Mouse (Mus musculus) erythroblast, embryonic 14.5 days (primary cell): ENCODE data around the gene Ddx18. TPM values are rescaled to one million over a fixed set of nuclear protein-coding genes. Genes with fewer than 3 reads are reported as not detected.

Source experiments
- H3K27me3 ChIP-seq: 2 replicates; pipeline ENCODE4 v1.6.1; 2012; ENCODE audit warnings: inconsistent platforms; ENCODE audit not compliant: control insufficient read depth
- H3K36me3 ChIP-seq: 2 replicates; pipeline ENCODE4 v1.6.1; 2012; ENCODE audit warnings: mild to moderate bottlenecking, inconsistent platforms; ENCODE audit not compliant: control insufficient read depth
- H3K4me1 ChIP-seq: 2 replicates; pipeline ENCODE4 v1.6.1; 2012; ENCODE audit warnings: inconsistent platforms; ENCODE audit not compliant: control insufficient read depth
- H3K4me3 ChIP-seq: replicated peaks from 2 replicates; pipeline ENCODE3; 2012; ENCODE audit warnings: moderate library complexity, mild to moderate bottlenecking, inconsistent platforms
- H3K9me3 ChIP-seq: 2 replicates; pipeline ENCODE4 v1.6.1; 2012; ENCODE audit warnings: low read length, inconsistent platforms, mixed read lengths; ENCODE audit not compliant: control insufficient read depth
- GATA1 ChIP-seq: IDR thresholded peaks from 2 replicates; pipeline ENCODE4 v1.6.1; 2012; ENCODE audit warnings: low read length, inconsistent platforms, mixed read lengths
- TAL1 ChIP-seq: IDR thresholded peaks from 3 replicates; pipeline ENCODE4 v1.6.1; 2012; ENCODE audit warnings: low read length, inconsistent platforms, mixed read lengths
- polyA plus RNA-seq: library from polyadenylated mRNA; stranded (reverse); fragments of >175 nt; gene quantifications from 2 replicates; pipeline ENCODE4 v1.2.3, GENCODE M21; 2012

Gene Ddx18
- polyA plus RNA-seq, 1 experiment = 1.3 TPM

GRCm38 (mm10) chr1:121581133-121581855 lies 13.5 kb upstream of the Ddx18 start:
- no peaks in the 10 kb centered on the region for H3K9me3 ChIP-seq
- H3K27me3 ChIP-seq = no peaks in the 10 kb centered on the region
- TF ChIP-seq TAL1 (no peak), GATA1 (no peak)
- no peaks in the 10 kb centered on the region for H3K36me3 ChIP-seq
- no peak overlapping the region for H3K4me3 ChIP-seq
- H3K4me1 ChIP-seq = no peaks in the 10 kb centered on the region

- H3K9me3 ChIP-seq = no peaks in the 10 kb centered on the region
- no peak overlapping the region for H3K4me3 ChIP-seq
- no peaks in the 10 kb centered on the region for H3K27me3 ChIP-seq
- H3K4me1 ChIP-seq = no peaks in the 10 kb centered on the region
- H3K36me3 ChIP-seq = no peaks in the 10 kb centered on the region
- no peak for TF ChIP-seq GATA1
- no peak for TF ChIP-seq TAL1
Measured at GRCm38 (mm10) chr1:121577491-121577890, 9.7 kb upstream of the Ddx18 start.

- Histone ChIP-seq H3K9me3 (no peaks in the 10 kb centered on the region), H3K36me3 (no peaks in the 10 kb centered on the region; the same call in 1 of the 2 replicates), H3K27me3 (no peaks in the 10 kb centered on the region), H3K4me3 (no peak overlapping the region), H3K4me1 (peaks cover 14% of the 10 kb centered on the region)
- TF ChIP-seq TAL1 (no peak), GATA1 (no peak)
Measured at GRCm38 (mm10) chr1:121570522-121570921, 2.7 kb upstream of the Ddx18 start.

GRCm38 (mm10) chr1:121557861-121558260 lies 9.9 kb downstream of the Ddx18 start:
- TF ChIP-seq GATA1 (no peak), TAL1 (no peak)

GRCm38 (mm10) chr1:121551457-121551835 lies 16.3 kb downstream of the Ddx18 start:
- H3K36me3 ChIP-seq = peaks cover 53% of the 10 kb centered on the region

More at GRCm38 (mm10) chr1:121557861-121558260, 9.9 kb downstream of the Ddx18 start:
- Histone ChIP-seq H3K9me3 (no peaks in the 10 kb centered on the region), H3K27me3 (no peaks in the 10 kb centered on the region), H3K4me1 (no peaks in the 10 kb centered on the region), H3K36me3 (peaks cover 93% of the 10 kb centered on the region), H3K4me3 (no peak overlapping the region)

GRCm38 (mm10) chr1:121550801-121551456 lies 16.9 kb downstream of the Ddx18 start:
- peaks cover 48% of the 10 kb centered on the region for H3K36me3 ChIP-seq
- peaks cover 13% of the 10 kb centered on the region for H3K4me1 ChIP-seq
- peaks cover 7% of the 10 kb centered on the region for H3K9me3 ChIP-seq
- TF ChIP-seq GATA1 (no peak), TAL1 (no peak)
- H3K4me3 ChIP-seq = no peak overlapping the region
- H3K27me3 ChIP-seq = no peaks in the 10 kb centered on the region

More at GRCm38 (mm10) chr1:121551457-121551835, 16.3 kb downstream of the Ddx18 start:
- TF ChIP-seq GATA1 = no peak
- TF ChIP-seq TAL1 = no peak
- Histone ChIP-seq H3K9me3 (peaks cover 7% of the 10 kb centered on the region), H3K4me3 (no peak overlapping the region), H3K4me1 (peaks cover 13% of the 10 kb centered on the region), H3K27me3 (no peaks in the 10 kb centered on the region)

- peaks cover 33% of the 10 kb centered on the region for H3K36me3 ChIP-seq
- H3K27me3 ChIP-seq = no peaks in the 10 kb centered on the region
- no peak overlapping the region for H3K4me3 ChIP-seq
- peaks cover 7% of the 10 kb centered on the region for H3K9me3 ChIP-seq
- no peak for TF ChIP-seq TAL1
- no peak for TF ChIP-seq GATA1
- peaks cover 13% of the 10 kb centered on the region for H3K4me1 ChIP-seq
Measured at GRCm38 (mm10) chr1:121549456-121549855, 18.3 kb downstream of the Ddx18 start.

- H3K36me3 ChIP-seq = peaks cover 27% of the 10 kb centered on the region
- peaks cover 13% of the 10 kb centered on the region for H3K4me1 ChIP-seq
- H3K4me3 ChIP-seq = no peak overlapping the region
- H3K27me3 ChIP-seq = no peaks in the 10 kb centered on the region
- TF ChIP-seq GATA1 = no peak
- TF ChIP-seq TAL1 = no peak
- H3K9me3 ChIP-seq = peaks cover 7% of the 10 kb centered on the region
Measured at GRCm38 (mm10) chr1:121548667-121549066, 19.1 kb downstream of the Ddx18 start.

- Histone ChIP-seq H3K4me1 (peaks cover 13% of the 10 kb centered on the region), H3K36me3 (peaks cover 13% of the 10 kb centered on the region), H3K9me3 (peaks cover 7% of the 10 kb centered on the region), H3K27me3 (no peaks in the 10 kb centered on the region), H3K4me3 (no peak overlapping the region)
- no peak for TF ChIP-seq GATA1
- no peak for TF ChIP-seq TAL1
Measured at GRCm38 (mm10) chr1:121546844-121547243, 20.9 kb downstream of the Ddx18 start.
